ENCODE assay signal across 14 mouse cellular contexts in genomic region chr7:119356251-119356650, GRCm38 (mm10).
A peak's percentile ranks its signal among the peaks of the same experiment; 100 is the strongest.
DNase-seq lines count a peak whose midpoint lies in the region; ATAC-seq lines count a peak whose summit lies in the region.
"Had no signal": no experiment of that assay in that cellular context is flagged by ENCODE, and none has a peak within 500 bp of the region (broad histone marks: within the 10 kb centered on the region; RNA-seq: fewer than 3 reads in every experiment).

No protein-coding gene starts in this region.

- H3K4me2 ChIP-seq in heart, embryonic 12.5 days: no peak overlapping the region
- H3K4me2 ChIP-seq: forebrain, embryonic 15.5 days; hindbrain, embryonic 15.5 days; lung, embryonic 15.5 days had no signal

- peak; percentile 81 for DNase-seq in heart, embryonic 10.5 days (ENCODE audit: low spot score)
- peak; percentile 1 for DNase-seq in ovary, postnatal 14 days (ENCODE audit: low spot score)
- no peak for DNase-seq in ovary, adult 18-20 months (ENCODE audit: low spot score)
- DNase-seq in forelimb bud, embryonic 11.5 days (ENCODE audit: low read depth, low spot score): peak; percentile 52
- no peak for DNase-seq in left cerebral cortex, adult 11 months (ENCODE audit: low spot score)
- DNase-seq in frontal cortex, adult 2 months (ENCODE audit: extremely low spot score in 1 of 2, low spot score in 1 of 2): no peak
- DNase-seq: heart, adult 11 months; right cerebral cortex, postnatal 4 days had no signal

- no peak overlapping the region for H3K27ac ChIP-seq in heart, embryonic 10.5 days
- no peak overlapping the region for H3K27ac ChIP-seq in heart, embryonic 12.5 days (ENCODE audit: poor library complexity, severe bottlenecking)
- H3K27ac ChIP-seq: forebrain, embryonic 15.5 days; hindbrain, embryonic 15.5 days; left cerebral cortex, adult 2 months; lung, embryonic 15.5 days had no signal

- no peaks in the 10 kb centered on the region for H3K4me1 ChIP-seq in heart, embryonic 10.5 days
- H3K4me1 ChIP-seq in heart, embryonic 12.5 days (replicated peaks): no peaks in the 10 kb centered on the region
- H3K4me1 ChIP-seq: lung, embryonic 15.5 days had no signal

- no peaks in the 10 kb centered on the region for H3K9me3 ChIP-seq in heart, embryonic 10.5 days
- no peaks in the 10 kb centered on the region for H3K9me3 ChIP-seq in heart, embryonic 12.5 days (replicated peaks)
- H3K9me3 ChIP-seq: forebrain, embryonic 15.5 days; hindbrain, embryonic 15.5 days; lung, embryonic 15.5 days had no signal

- H3K4me3 ChIP-seq in heart, embryonic 10.5 days: no peak overlapping the region
- H3K4me3 ChIP-seq in heart, embryonic 12.5 days: no peak overlapping the region
- H3K4me3 ChIP-seq: forebrain, embryonic 15.5 days; hindbrain, embryonic 15.5 days; left cerebral cortex, adult 2 months; lung, embryonic 15.5 days had no signal

- H3K36me3 ChIP-seq in heart, embryonic 10.5 days: no peaks in the 10 kb centered on the region
- no peaks in the 10 kb centered on the region for H3K36me3 ChIP-seq in heart, embryonic 12.5 days
- H3K36me3 ChIP-seq: forebrain, embryonic 15.5 days; hindbrain, embryonic 15.5 days; lung, embryonic 15.5 days had no signal

- no peak overlapping the region for H3K9ac ChIP-seq in heart, embryonic 12.5 days
- H3K9ac ChIP-seq: forebrain, embryonic 15.5 days; hindbrain, embryonic 15.5 days; lung, embryonic 15.5 days had no signal

- H3K27me3 ChIP-seq in heart, embryonic 10.5 days (ENCODE audit: insufficient read depth, poor library complexity, severe bottlenecking): no peaks in the 10 kb centered on the region
- H3K27me3 ChIP-seq in heart, embryonic 12.5 days (replicated peaks): no peaks in the 10 kb centered on the region
- H3K27me3 ChIP-seq: forebrain, embryonic 15.5 days; hindbrain, embryonic 15.5 days; lung, embryonic 15.5 days had no signal

- ATAC-seq in heart, embryonic 12.5 days (ENCODE audit: insufficient number of reproducible peaks, low FRiP score): no peak
- no peak for ATAC-seq in activated CD4-positive, CD25-positive, alpha-beta regulatory T cell, adult 4 months
- ATAC-seq: forebrain, embryonic 15.5 days had no signal

Comparison
In these comparisons a context has a peak if more than half of its experiments do, and no peak if none do; other contexts are left out.
1. DNase-seq: peak in heart, embryonic 10.5 days (single experiment), ovary, postnatal 14 days (single experiment) and forelimb bud, embryonic 11.5 days (single experiment); none in ovary, adult 18-20 months (single experiment), left cerebral cortex, adult 11 months (single experiment) and frontal cortex, adult 2 months (0 of 2).